Comparison of ENCODE assay signal across 8 mouse cellular contexts in genomic region chr17:53569829-53570228, GRCm38 (mm10). TPM values are rescaled to one million over a fixed set of nuclear protein-coding genes. Genes with fewer than 3 reads are reported as not detected.
DNase-seq lines count a peak whose midpoint lies in the region; ATAC-seq and TF ChIP-seq lines count a peak whose summit lies in the region.

No protein-coding gene starts in this region.

- peak overlapping the region; percentile 85 for H3K4me2 ChIP-seq in liver, embryonic 16.5 days (ENCODE audit: low read depth, low read length)
- peak overlapping the region; percentile 83 for H3K4me2 ChIP-seq in neural tube, embryonic 15.5 days

- peaks cover 14% of the 10 kb centered on the region for H3K36me3 ChIP-seq in heart, adult 2 months (ENCODE audit: control insufficient read depth, insufficient read depth, low read length)
- H3K36me3 ChIP-seq in kidney, adult 2 months (ENCODE audit: control insufficient read depth, insufficient read depth, low read length) = no peaks in the 10 kb centered on the region
- H3K36me3 ChIP-seq in liver, embryonic 16.5 days (ENCODE audit: control insufficient read depth, insufficient read depth) = no peaks in the 10 kb centered on the region
- no peaks in the 10 kb centered on the region for H3K36me3 ChIP-seq in neural tube, embryonic 15.5 days

- no peak for TF ChIP-seq CTCF in heart, adult 2 months (IDR thresholded peaks at IDR 0.05)
- TF ChIP-seq CTCF in kidney, adult 2 months (conservative IDR thresholded peaks at IDR 0.05; ENCODE audit: insufficient read depth, insufficient read length, low read depth, low read length) = no peak

- H3K79me2 ChIP-seq in heart, adult 2 months (replicated peaks; ENCODE audit: control insufficient read depth, insufficient read depth, low read length) = peaks cover 5% of the 10 kb centered on the region; the same call in 1 of the 2 replicates

- intact Hi-C loops in heart, adult 2 months (cut with DNase I) = loop anchor here (2.0 to 5.0 kb wide), 2 partner anchors 67 to 119 kb away; partner anchors contain the start of gene Sgo1

- H3K9ac ChIP-seq in heart, adult 2 months (ENCODE audit: low read depth, low read length) = peak overlapping the region; percentile 64
- peak overlapping the region; percentile 69 for H3K9ac ChIP-seq in liver, embryonic 16.5 days (ENCODE audit: low read depth, low read length)
- H3K9ac ChIP-seq in neural tube, embryonic 15.5 days (replicated peaks) = no peak overlapping the region

- no peaks in the 10 kb centered on the region for H3K27me3 ChIP-seq in heart, adult 2 months (ENCODE audit: control insufficient read depth, insufficient read depth, low read length)
- H3K27me3 ChIP-seq in kidney, adult 2 months (replicated peaks; ENCODE audit: control insufficient read depth, insufficient read depth, low read length) = no peaks in the 10 kb centered on the region
- H3K27me3 ChIP-seq in liver, embryonic 16.5 days (ENCODE audit: control insufficient read depth, insufficient read depth, low read depth, low read length) = no peaks in the 10 kb centered on the region
- no peaks in the 10 kb centered on the region for H3K27me3 ChIP-seq in neural tube, embryonic 15.5 days (replicated peaks)

- no peak for TF ChIP-seq POLR2A in heart, adult 2 months (IDR thresholded peaks at IDR 0.05; ENCODE audit: insufficient read depth, low read depth, low read length)
- TF ChIP-seq POLR2A in kidney, adult 2 months (IDR thresholded peaks at IDR 0.05; ENCODE audit: low read depth, low read length) = no peak

- no peaks in the 10 kb centered on the region for H3K9me3 ChIP-seq in liver, embryonic 16.5 days (replicated peaks; ENCODE audit: control insufficient read depth, low read length)
- no peaks in the 10 kb centered on the region for H3K9me3 ChIP-seq in neural tube, embryonic 15.5 days (replicated peaks)

- DNase-seq in 416B (ENCODE audit: low read depth) = peak; percentile 91
- peak; percentile 76 for DNase-seq in Muller cell, postnatal 12 days (ENCODE audit: inconsistent ontology term)
- peak; percentile 78 to 86 for DNase-seq in cerebellum, postnatal 14 days
- peak; percentile 75 to 85 for DNase-seq in heart, adult 2 months
- peak; percentile 92 for DNase-seq in kidney, adult 2 months
- DNase-seq in thymus, postnatal 25 days = peak; percentile 81

- peak; percentile 16 for ATAC-seq in liver, embryonic 16.5 days (ENCODE audit: low read depth)
- no peak for ATAC-seq in neural tube, embryonic 15.5 days (ENCODE audit: low FRiP score)

- H3K4me3 ChIP-seq in heart, adult 2 months = peak overlapping the region; percentile 27; the same call in 1 of the 2 replicates
- peak overlapping the region; percentile 14; the same call in 1 of the 2 replicates for H3K4me3 ChIP-seq in kidney, adult 2 months (ENCODE audit: insufficient read depth, low read depth, low read length)
- peak overlapping the region; percentile 59 for H3K4me3 ChIP-seq in liver, embryonic 16.5 days (ENCODE audit: low read depth, low read length)
- H3K4me3 ChIP-seq in neural tube, embryonic 15.5 days (replicated peaks) = no peak overlapping the region

- 0 out of 2 replicates have a peak, but pooled peaks have one; percentile 39 for TF ChIP-seq EP300 in heart, adult 2 months (IDR thresholded peaks at IDR 0.05; ENCODE audit: insufficient read depth, low read depth, low read length)

- H3K4me1 ChIP-seq in heart, adult 2 months (ENCODE audit: control insufficient read depth, insufficient read depth, low read length) = peaks cover 18% of the 10 kb centered on the region
- H3K4me1 ChIP-seq in kidney, adult 2 months (ENCODE audit: control insufficient read depth, insufficient read depth, low read length) = peaks cover 23% of the 10 kb centered on the region
- H3K4me1 ChIP-seq in liver, embryonic 16.5 days (ENCODE audit: control insufficient read depth, low read depth, low read length) = peaks cover 37% of the 10 kb centered on the region
- peaks cover 31% of the 10 kb centered on the region for H3K4me1 ChIP-seq in neural tube, embryonic 15.5 days

- 5% methylated on average over 6 of the region's 6 CpGs for WGBS in heart, adult 2 months
- WGBS in kidney, adult 2 months = 15% methylated on average over 6 of the region's 6 CpGs
- WGBS in liver, embryonic 16.5 days (ENCODE audit: insufficient replicate concordance) = 13% methylated on average over 6 of the region's 6 CpGs
- 40% methylated on average over 6 of the region's 6 CpGs for WGBS in neural tube, embryonic 15.5 days

- peak overlapping the region; percentile 94 for H3K27ac ChIP-seq in heart, adult 2 months
- peak overlapping the region; percentile 76 for H3K27ac ChIP-seq in kidney, adult 2 months (ENCODE audit: insufficient read depth, low read depth, low read length)
- H3K27ac ChIP-seq in liver, embryonic 16.5 days (ENCODE audit: low read length) = peak overlapping the region; percentile 95
- H3K27ac ChIP-seq in neural tube, embryonic 15.5 days (replicated peaks) = peak overlapping the region; percentile 6; the same call in 1 of the 2 replicates

RNA-seq across cellular contexts. Expression of gene Kat2b, which starts 3.2 kb away (rescaled TPM):
- total RNA-seq in heart, adult 2 months (2021) = 10 to 100 TPM; 78.7 to 82.9 TPM
- 20.0 and 51.0 TPM in 2 replicates for polyA plus RNA-seq in heart, adult 2 months (2012; rRNA removed)
- 9.9 and 15.5 TPM in 2 replicates for polyA plus RNA-seq in kidney, adult 2 months (2012; rRNA removed)
- 5.2 and 5.3 TPM in 2 replicates for polyA plus RNA-seq in liver, embryonic 16.5 days (2015; fragmentation: Nextera tagmentation; extraction: Ambion mirVana)
- 5.5 and 6.0 TPM in 2 replicates for polyA plus RNA-seq in neural tube, embryonic 15.5 days (2015; fragmentation: Nextera tagmentation; extraction: Ambion mirVana)

RNA-seq across cellular contexts. Expression of gene Pp2d1, which starts 30.6 kb away (rescaled TPM):
- total RNA-seq in heart, adult 2 months (2021) = not detected
- not detected in 2 replicates for polyA plus RNA-seq in heart, adult 2 months (2012; rRNA removed)
- not detected in 2 replicates for polyA plus RNA-seq in kidney, adult 2 months (2012; rRNA removed)
- 0.06 and 0.08 TPM in 2 replicates for polyA plus RNA-seq in liver, embryonic 16.5 days (2015; fragmentation: Nextera tagmentation; extraction: Ambion mirVana)
- 0.44 and 0.46 TPM in 2 replicates for polyA plus RNA-seq in neural tube, embryonic 15.5 days (2015; fragmentation: Nextera tagmentation; extraction: Ambion mirVana)

Comparison
In these comparisons a context has a peak if more than half of its experiments do, and no peak if none do; other contexts are left out.
1. H3K27ac ChIP-seq: peak in every context shown above with its lines; median percentile 95 in liver, embryonic 16.5 days; 94 in heart, adult 2 months; 76 in kidney, adult 2 months; 6 in neural tube, embryonic 15.5 days.